Mouse (Mus musculus) brown adipose tissue, adult 24 weeks (tissue): ENCODE data around the gene Dok3. TPM values are rescaled to one million over a fixed set of nuclear protein-coding genes. Genes with fewer than 3 reads are reported as not detected.

ENCODE experiments used
- H3K27ac ChIP-seq: fragments of 200-500 bp; replicated peaks from 2 replicates; pipeline ENCODE4 v1.5.1; 2012; ENCODE audit warnings: low read depth, mild to moderate bottlenecking, low read length
- H3K4me1 ChIP-seq: fragments of 200-500 bp; 2 replicates; pipeline ENCODE4 v1.6.1; 2012; ENCODE audit warnings: low read length, mixed read lengths; ENCODE audit not compliant: control insufficient read depth, insufficient read depth, insufficient read length
- H3K4me3 ChIP-seq: fragments of 200-500 bp; 2 replicates; pipeline ENCODE4 v1.5.1; 2012; ENCODE audit warnings: low read depth, mild to moderate bottlenecking, low read length, moderate library complexity; ENCODE audit not compliant: insufficient read depth
- polyA plus RNA-seq: library from polyadenylated mRNA; stranded (reverse); fragments of >200 nt; gene quantifications from 2 replicates; pipeline ENCODE4 v1.2.4, GENCODE M21; 2012; ENCODE audit not compliant: missing spikeins, insufficient read depth, insufficient read length

The Dok3 gene
- polyA plus RNA-seq, 1 experiment: 1.3 TPM

DNA sequence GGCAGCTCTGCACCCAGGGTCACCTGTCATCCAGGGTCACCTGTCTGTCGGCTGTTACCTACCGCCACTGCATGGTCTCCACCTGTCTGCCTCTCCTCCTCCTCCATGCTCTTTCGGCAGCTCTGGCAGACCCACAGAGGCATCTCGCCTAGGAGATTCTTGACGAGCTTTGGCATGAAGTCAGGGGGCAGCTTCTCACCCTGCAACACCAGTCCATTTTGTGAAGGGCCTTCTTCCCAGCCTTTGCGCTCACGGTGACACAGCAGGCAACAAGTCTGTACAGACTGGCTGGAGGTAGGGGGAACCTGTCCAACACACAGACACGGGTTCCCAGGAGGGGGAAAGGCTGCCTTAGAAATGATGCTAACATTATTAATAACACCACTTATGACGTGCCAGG, 26.8 kb upstream of the Dok3 start:
- H3K4me1 ChIP-seq: no peaks in the 10 kb centered on the region
- H3K4me3 ChIP-seq: no peak overlapping the region
- no peak overlapping the region for H3K27ac ChIP-seq

- no peaks in the 10 kb centered on the region for H3K4me1 ChIP-seq
These were observed 20.0 kb upstream of the Dok3 start for GRCm38 (mm10) chr13:55549061-55549460.

GRCm38 (mm10) chr13:55548426-55548825, 19.3 kb upstream of the Dok3 start:
- Histone ChIP-seq H3K4me1 (no peaks in the 10 kb centered on the region), H3K27ac (no peak overlapping the region), H3K4me3 (no peak overlapping the region)

More at GRCm38 (mm10) chr13:55549061-55549460, 20.0 kb upstream of the Dok3 start:
- Histone ChIP-seq H3K27ac (no peak overlapping the region), H3K4me3 (no peak overlapping the region)

GRCm38 (mm10) chr13:55547916-55548315, 18.8 kb upstream of the Dok3 start:
- Histone ChIP-seq H3K27ac (no peak overlapping the region), H3K4me3 (no peak overlapping the region), H3K4me1 (no peaks in the 10 kb centered on the region)

GRCm38 (mm10) chr13:55544792-55545191, 15.7 kb upstream of the Dok3 start:
- H3K27ac ChIP-seq: no peak overlapping the region
- no peak overlapping the region for H3K4me3 ChIP-seq
- H3K4me1 ChIP-seq: no peaks in the 10 kb centered on the region

GRCm38 (mm10) chr13:55543447-55543846, 14.4 kb upstream of the Dok3 start:
- Histone ChIP-seq H3K4me1 (no peaks in the 10 kb centered on the region), H3K27ac (no peak overlapping the region), H3K4me3 (no peak overlapping the region)

DNA sequence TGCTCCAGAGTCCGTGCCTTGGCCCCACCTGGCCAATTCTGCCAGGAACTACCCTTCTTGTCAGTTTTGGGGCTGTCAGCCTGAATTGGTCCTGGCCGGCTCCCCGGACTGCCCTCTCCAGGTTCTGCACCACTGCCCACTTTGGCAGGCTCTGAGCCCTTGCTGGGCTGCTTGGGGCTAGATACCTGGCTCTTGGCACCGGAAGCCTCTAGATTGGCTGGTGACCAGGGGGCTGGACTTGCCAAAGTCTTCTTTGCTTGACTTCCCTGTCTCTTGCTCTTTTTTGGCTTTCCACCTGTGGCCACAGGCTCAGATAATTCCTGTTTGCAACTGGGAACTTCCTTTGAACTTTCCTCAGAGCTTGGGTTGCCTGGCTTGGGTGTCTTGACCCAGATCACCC, 13.8 kb upstream of the Dok3 start:
- H3K27ac ChIP-seq: no peak overlapping the region
- H3K4me1 ChIP-seq: no peaks in the 10 kb centered on the region
- no peak overlapping the region for H3K4me3 ChIP-seq

GRCm38 (mm10) chr13:55540933-55541332, 11.8 kb upstream of the Dok3 start:
- H3K4me3 ChIP-seq: no peak overlapping the region
- no peaks in the 10 kb centered on the region for H3K4me1 ChIP-seq
- H3K27ac ChIP-seq: no peak overlapping the region

- Histone ChIP-seq H3K4me3 (peak within 1 kb of the TSS; percentile 65), H3K27ac (no peak within 1 kb of the TSS), H3K4me1 (0 out of 2 replicates have a peak, but pooled peaks cover 3% of the 10 kb centered on the region)
These were observed 7.4 kb upstream of the Dok3 start, which contains the start of gene Ddx41 for GRCm38 (mm10) chr13:55536194-55537175. Ddx41 (minus strand) TSS chr13:55536658.

- no peak overlapping the region for H3K27ac ChIP-seq
- H3K4me1 ChIP-seq: 0 out of 2 replicates have a peak, but pooled peaks cover 3% of the 10 kb centered on the region
- peak overlapping the region; percentile 65 for H3K4me3 ChIP-seq
These were observed 6.7 kb upstream of the Dok3 start for GRCm38 (mm10) chr13:55535796-55536193.

GRCm38 (mm10) chr13:55535191-55535590, 6.1 kb upstream of the Dok3 start:
- Histone ChIP-seq H3K4me1 (0 out of 2 replicates have a peak, but pooled peaks cover 3% of the 10 kb centered on the region), H3K4me3 (peak overlapping the region; percentile 65)

DNA sequence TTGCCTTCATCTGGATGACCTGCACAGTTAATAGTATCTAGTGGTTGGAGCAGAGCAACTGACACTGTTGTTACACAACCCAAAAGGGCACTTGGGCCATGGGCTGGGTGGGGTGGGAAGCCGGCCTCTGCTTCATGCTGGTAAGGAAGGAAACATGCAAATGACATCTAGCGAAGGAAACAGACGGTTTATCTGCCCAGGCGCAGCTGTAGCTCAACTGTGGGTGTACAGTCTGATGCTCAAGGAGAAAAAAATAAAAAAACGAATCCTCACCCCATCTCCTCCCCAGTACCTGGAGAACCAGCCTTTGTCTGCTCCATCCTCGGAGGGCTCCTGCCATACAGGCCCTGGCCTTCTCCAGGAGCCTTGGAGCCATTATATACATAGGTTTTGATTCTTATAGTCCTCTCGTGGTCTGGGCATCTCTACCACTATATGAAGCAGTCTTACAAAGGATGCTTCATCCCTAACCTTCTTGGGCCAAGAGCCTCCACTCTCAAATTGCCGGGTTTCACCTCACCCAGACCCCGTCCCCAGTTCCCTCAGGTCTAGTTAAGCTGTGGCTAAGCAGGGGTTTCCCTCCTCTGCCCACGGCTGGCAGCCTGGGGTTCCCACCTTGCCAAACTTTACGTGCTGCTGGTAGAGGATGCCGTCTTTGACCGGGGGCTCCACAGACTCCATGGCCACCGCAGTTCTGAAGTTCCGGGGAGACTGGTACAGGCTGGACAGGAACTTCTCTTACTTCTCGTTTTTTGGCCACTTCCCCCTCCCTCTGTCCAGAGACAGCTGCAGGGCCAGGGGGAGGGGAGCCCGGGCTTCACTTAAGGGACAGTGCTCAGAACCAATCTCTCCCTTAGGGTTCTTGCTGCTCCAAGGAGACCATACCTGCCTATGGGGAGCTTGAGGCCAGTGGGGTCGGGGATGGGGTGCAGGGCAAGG, 993 bp downstream of the Dok3 start:
- H3K4me3 ChIP-seq: peak overlapping the region; percentile 53
- H3K4me1 ChIP-seq: peaks cover 7% of the 10 kb centered on the region
- peak overlapping the region; percentile 56 for H3K27ac ChIP-seq

More at GRCm38 (mm10) chr13:55535191-55535590, 6.1 kb upstream of the Dok3 start:
- no peak overlapping the region for H3K27ac ChIP-seq

DNA sequence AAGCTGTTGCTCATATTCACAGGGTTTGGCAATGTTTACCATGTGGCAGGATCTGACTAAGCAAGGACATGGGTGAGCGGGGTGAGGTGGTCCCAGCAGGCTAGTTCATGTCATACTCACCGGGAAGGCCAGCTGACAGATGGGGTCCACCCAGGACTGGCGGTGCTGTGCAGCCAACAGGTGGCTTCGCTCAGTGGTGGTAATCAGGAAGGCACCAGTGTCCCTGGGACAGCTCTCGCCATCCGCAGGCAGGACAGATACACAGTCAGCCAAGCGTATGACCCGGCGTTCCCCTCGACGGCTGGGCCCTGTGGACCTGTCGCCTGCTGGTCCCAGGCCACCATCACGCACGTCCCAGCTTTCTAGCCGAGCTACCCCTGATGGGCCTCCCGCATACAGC, 1.9 kb downstream of the Dok3 start:
- H3K27ac ChIP-seq: peak overlapping the region; percentile 16; the same call in 1 of the 2 replicates
- H3K4me1 ChIP-seq: peaks cover 7% of the 10 kb centered on the region
- no peak overlapping the region; the same call in 1 of the 2 replicates for H3K4me3 ChIP-seq

DNA sequence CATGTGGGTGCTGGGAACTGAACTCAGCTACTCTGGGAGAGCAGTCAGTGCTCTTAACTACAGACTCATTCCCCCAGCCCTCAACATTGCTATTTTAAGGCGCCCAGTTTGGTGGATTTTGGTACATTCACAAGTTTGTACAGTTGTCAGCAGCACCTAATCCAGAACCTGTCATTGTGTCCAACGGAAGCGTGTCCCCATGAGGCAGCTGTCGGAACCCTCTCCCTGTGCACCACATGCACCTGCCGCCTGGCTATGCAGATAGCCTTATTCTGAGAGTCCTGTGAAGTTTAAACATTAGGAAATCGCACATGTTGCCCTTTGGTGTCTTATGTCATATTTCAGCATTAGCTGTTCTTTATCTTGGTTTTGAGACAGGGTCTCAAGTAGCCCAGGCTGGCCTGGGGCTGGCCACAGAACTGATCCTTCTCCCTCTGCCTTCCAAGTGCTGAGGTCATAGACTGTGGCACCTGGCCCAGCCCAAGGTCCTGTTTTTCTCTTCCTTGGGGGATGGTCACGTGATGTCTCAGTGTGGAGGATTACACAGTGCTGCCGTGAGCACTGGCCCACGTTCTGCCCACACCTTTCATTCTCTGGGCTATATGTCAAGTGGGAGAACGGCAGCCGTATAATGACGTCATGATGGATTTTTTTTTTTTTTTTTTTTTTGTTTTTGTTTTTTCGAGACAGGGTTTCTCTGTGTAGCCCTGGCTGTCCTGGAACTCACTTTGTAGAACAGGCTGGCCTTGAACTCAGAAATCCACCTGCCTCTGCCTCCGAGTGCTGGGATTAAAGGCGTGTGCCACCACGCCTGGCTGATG, 3.2 kb downstream of the Dok3 start:
- Histone ChIP-seq H3K4me3 (no peak overlapping the region), H3K27ac (no peak overlapping the region), H3K4me1 (peaks cover 7% of the 10 kb centered on the region)
